Mouse (Mus musculus): ENCODE data around the gene Cebpb. TPM values are rescaled to one million over a fixed set of nuclear protein-coding genes. Genes with fewer than 3 reads are reported as not detected.

Gene Cebpb
- polyA plus RNA-seq, 1 experiment from 2014 or later, result 4.2 TPM

GRCm38 (mm10) chr2:167719520-167719919 is 30.8 kb downstream of the Cebpb start:
- Histone ChIP-seq H3K27me3 (ENCODE audit: insufficient read depth, poor library complexity, severe bottlenecking) (peaks cover 35% of the 10 kb centered on the region), H3K4me3 (no peak overlapping the region), H3K9me3 (no peaks in the 10 kb centered on the region), H3K36me3 (no peaks in the 10 kb centered on the region), H3K27ac (no peak overlapping the region), H3K4me1 (peaks cover 11% of the 10 kb centered on the region)
- no peak for DNase-seq (ENCODE audit: low spot score)
- 73% methylated on average over 4 of the region's 4 CpGs for WGBS

- no peaks in the 10 kb centered on the region for H3K9me3 ChIP-seq
- DNase-seq (ENCODE audit: low spot score), result no peak
- H3K36me3 ChIP-seq, result no peaks in the 10 kb centered on the region
- H3K27me3 ChIP-seq (ENCODE audit: insufficient read depth, poor library complexity, severe bottlenecking), result peaks cover 46% of the 10 kb centered on the region
- no peak overlapping the region for H3K4me3 ChIP-seq
- peaks cover 6% of the 10 kb centered on the region; the same call in 1 of the 2 replicates for H3K4me1 ChIP-seq
- 0 out of 2 replicates have a peak overlapping the region, but pooled peaks have one; percentile 26 for H3K27ac ChIP-seq
- 73% methylated on average over 11 of the region's 11 CpGs for WGBS
Measured at GRCm38 (mm10) chr2:167721159-167721882, 32.6 kb downstream of the Cebpb start.

- no peaks in the 10 kb centered on the region for H3K9me3 ChIP-seq
- no peak overlapping the region for H3K27ac ChIP-seq
- peaks cover 56% of the 10 kb centered on the region for H3K27me3 ChIP-seq (ENCODE audit: insufficient read depth, poor library complexity, severe bottlenecking)
- DNase-seq (ENCODE audit: low spot score), result no peak
- H3K4me1 ChIP-seq, result peaks cover 6% of the 10 kb centered on the region; the same call in 1 of the 2 replicates
- H3K36me3 ChIP-seq, result no peaks in the 10 kb centered on the region
- WGBS, result 67% methylated on average over 6 of the region's 6 CpGs
- no peak overlapping the region for H3K4me3 ChIP-seq
Measured at GRCm38 (mm10) chr2:167722538-167722937, 33.8 kb downstream of the Cebpb start.

DNA sequence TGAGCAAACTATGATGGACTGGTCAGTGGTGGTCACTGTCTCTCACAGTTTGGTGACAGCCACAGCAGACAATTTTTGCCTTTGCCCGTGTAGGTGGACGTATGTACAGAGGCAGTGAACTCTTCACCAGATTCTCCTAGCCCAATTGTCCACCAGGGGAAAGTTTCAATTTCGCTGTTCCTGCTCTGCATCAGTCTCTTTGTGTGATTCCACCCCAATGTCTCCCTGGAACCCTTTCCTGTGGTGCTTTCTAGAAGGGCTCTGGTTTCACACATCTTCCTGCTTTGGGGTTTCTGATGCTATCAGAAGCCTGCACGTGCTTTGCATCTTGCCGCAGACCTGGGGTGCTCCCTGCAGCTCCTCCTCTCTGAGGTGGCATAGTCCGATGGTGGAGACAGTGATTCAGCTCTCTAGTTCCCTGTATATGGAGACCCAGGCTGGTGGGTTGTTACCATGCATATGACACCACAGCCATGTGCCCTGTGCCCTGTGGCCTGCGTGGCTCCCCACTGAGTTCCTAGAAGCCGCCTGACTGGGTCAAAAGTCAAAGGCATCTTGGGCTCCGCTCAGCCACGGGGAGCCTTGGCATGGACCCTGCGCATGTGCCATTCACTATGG is 35.0 kb downstream of the Cebpb start:
- no peaks in the 10 kb centered on the region for H3K9me3 ChIP-seq
- WGBS, result 81% methylated on average over 11 of the region's 11 CpGs
- peaks cover 6% of the 10 kb centered on the region; the same call in 1 of the 2 replicates for H3K4me1 ChIP-seq
- H3K27me3 ChIP-seq (ENCODE audit: insufficient read depth, poor library complexity, severe bottlenecking), result peaks cover 67% of the 10 kb centered on the region
- no peak for DNase-seq (ENCODE audit: low spot score)
- H3K36me3 ChIP-seq, result no peaks in the 10 kb centered on the region
- H3K27ac ChIP-seq, result 0 out of 2 replicates have a peak overlapping the region, but pooled peaks have one; percentile 32
- no peak overlapping the region for H3K4me3 ChIP-seq

DNA sequence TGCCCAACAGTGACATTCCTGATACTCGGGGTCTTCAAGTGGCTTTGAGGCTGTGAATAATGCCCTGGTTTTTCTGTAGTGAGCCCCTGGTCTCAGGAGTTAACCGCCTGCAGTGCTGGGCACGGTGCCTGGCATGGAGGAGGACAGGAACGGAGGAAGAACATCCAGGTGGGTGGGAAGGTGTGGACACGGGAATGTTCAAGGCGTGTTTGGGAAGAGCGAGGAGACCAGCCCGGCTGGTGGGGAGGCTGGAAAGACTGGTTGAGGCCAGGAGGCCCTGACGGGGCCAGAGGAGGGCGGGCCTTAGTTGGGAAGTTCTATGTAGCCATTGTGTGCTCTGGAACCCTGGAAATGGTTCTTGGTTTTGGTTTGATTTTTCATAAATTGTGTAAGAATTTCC is 37.2 kb downstream of the Cebpb start:
- peaks cover 7% of the 10 kb centered on the region for H3K4me1 ChIP-seq
- H3K9me3 ChIP-seq, result no peaks in the 10 kb centered on the region
- DNase-seq (ENCODE audit: low spot score), result no peak
- 89% methylated on average over 10 of the region's 10 CpGs for WGBS
- H3K27me3 ChIP-seq (ENCODE audit: insufficient read depth, poor library complexity, severe bottlenecking), result peaks cover 71% of the 10 kb centered on the region
- H3K4me3 ChIP-seq, result no peak overlapping the region
- no peak overlapping the region for H3K27ac ChIP-seq
- no peaks in the 10 kb centered on the region for H3K36me3 ChIP-seq

DNA sequence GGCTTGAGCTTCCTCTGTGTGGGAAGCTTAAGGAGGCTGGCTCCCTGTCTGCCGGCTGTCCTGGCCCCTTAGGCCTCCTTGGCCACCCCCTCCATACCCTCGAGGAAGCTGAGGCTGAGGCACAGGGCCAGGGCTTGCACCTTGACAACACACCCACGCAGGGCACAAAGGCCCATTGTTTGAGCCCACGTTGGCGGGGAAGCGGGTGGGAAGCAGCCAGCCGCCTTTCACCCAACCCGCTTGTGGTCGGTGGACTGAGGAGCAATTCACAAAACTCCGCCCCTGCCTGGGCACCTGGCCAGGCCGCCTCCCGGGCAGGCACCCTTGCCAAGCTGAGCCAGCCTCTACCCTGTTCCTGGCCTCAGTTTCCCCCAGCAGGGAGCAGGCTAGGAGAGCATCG is 38.4 kb downstream of the Cebpb start:
- Histone ChIP-seq H3K36me3 (no peaks in the 10 kb centered on the region), H3K9me3 (no peaks in the 10 kb centered on the region), H3K27me3 (ENCODE audit: insufficient read depth, poor library complexity, severe bottlenecking) (peaks cover 74% of the 10 kb centered on the region), H3K4me1 (peaks cover 4% of the 10 kb centered on the region; the same call in 1 of the 2 replicates), H3K4me3 (no peak overlapping the region), H3K27ac (no peak overlapping the region)
- WGBS, result 65% methylated on average over 13 of the region's 13 CpGs
- no peak for DNase-seq (ENCODE audit: low spot score)

- H3K27ac ChIP-seq, result no peak overlapping the region
- H3K36me3 ChIP-seq, result no peaks in the 10 kb centered on the region
- no peak for DNase-seq (ENCODE audit: low spot score)
- H3K4me1 ChIP-seq, result peaks cover 13% of the 10 kb centered on the region; the same call in 1 of the 2 replicates
- 76% methylated on average over 7 of the region's 7 CpGs for WGBS
- H3K9me3 ChIP-seq, result no peaks in the 10 kb centered on the region
- no peak overlapping the region for H3K4me3 ChIP-seq
- H3K27me3 ChIP-seq (ENCODE audit: insufficient read depth, poor library complexity, severe bottlenecking), result peaks cover 66% of the 10 kb centered on the region
Measured at GRCm38 (mm10) chr2:167730036-167730435, 41.3 kb downstream of the Cebpb start.

GRCm38 (mm10) chr2:167731149-167731548 is 42.4 kb downstream of the Cebpb start:
- Histone ChIP-seq H3K27me3 (ENCODE audit: insufficient read depth, poor library complexity, severe bottlenecking) (peaks cover 58% of the 10 kb centered on the region), H3K4me1 (peaks cover 13% of the 10 kb centered on the region; the same call in 1 of the 2 replicates), H3K36me3 (no peaks in the 10 kb centered on the region), H3K27ac (no peak overlapping the region), H3K4me3 (no peak overlapping the region), H3K9me3 (no peaks in the 10 kb centered on the region)
- WGBS, result 60% methylated on average over 13 of the region's 13 CpGs
- DNase-seq (ENCODE audit: low spot score), result no peak

GRCm38 (mm10) chr2:167734861-167735260 is 46.1 kb downstream of the Cebpb start:
- Histone ChIP-seq H3K27me3 (ENCODE audit: insufficient read depth, poor library complexity, severe bottlenecking) (peaks cover 33% of the 10 kb centered on the region), H3K4me3 (no peak overlapping the region), H3K36me3 (no peaks in the 10 kb centered on the region), H3K9me3 (no peaks in the 10 kb centered on the region), H3K4me1 (peaks cover 26% of the 10 kb centered on the region), H3K27ac (no peak overlapping the region)
- DNase-seq (ENCODE audit: low spot score), result no peak
- 62% methylated on average over 10 of the region's 10 CpGs for WGBS

DNA sequence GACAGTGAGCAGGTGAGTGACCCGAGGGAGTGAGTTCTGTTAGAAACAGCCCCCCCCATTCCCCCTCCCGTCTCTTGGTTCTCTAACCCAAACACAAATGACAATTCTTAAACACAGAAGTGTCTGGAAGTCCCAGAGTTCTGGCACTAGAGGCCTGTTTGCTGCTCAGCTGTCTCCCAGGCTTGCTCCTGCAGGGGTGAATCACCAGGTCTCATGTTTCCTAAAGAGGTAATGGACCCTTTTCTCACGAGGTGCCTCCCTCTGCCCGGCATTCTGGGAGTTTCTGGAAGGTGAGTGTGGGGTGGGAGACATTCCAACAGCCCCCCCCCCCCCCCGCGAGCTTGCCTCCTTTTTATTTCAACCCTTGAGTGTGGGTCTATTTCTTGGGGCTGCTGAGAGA is 50.3 kb downstream of the Cebpb start:
- no peak for DNase-seq (ENCODE audit: low spot score)
- H3K4me1 ChIP-seq, result peaks cover 40% of the 10 kb centered on the region
- 49% methylated on average over 6 of the region's 6 CpGs for WGBS

More for the DNA sequence above, 50.3 kb downstream of the Cebpb start:
- Histone ChIP-seq H3K27ac (no peak overlapping the region; the same call in 1 of the 2 replicates), H3K9me3 (no peaks in the 10 kb centered on the region), H3K27me3 (ENCODE audit: insufficient read depth, poor library complexity, severe bottlenecking) (0 out of 2 replicates have a peak, but pooled peaks cover 2% of the 10 kb centered on the region), H3K36me3 (no peaks in the 10 kb centered on the region), H3K4me3 (no peak overlapping the region)

Small RNAs within 50 kb of the gene (microRNA-seq; reads per million reads assigned to microRNA genes)
- gene Gm22355, result not detected

Other genes with a start within 250 kb of the Cebpb start
- 71.2 and 90.0 TPM in 2 replicates for gene Rnf114, start 196.3 kb upstream of the Cebpb start, polyA plus RNA-seq (2016; fragmentation: Nextera tagmentation; extraction: Ambion mirVana)
- gene Spata2, start 196.0 kb upstream of the Cebpb start, polyA plus RNA-seq (2016; fragmentation: Nextera tagmentation; extraction: Ambion mirVana), result 16.5 and 17.4 TPM in 2 replicates
- gene Snai1, start 150.7 kb upstream of the Cebpb start, polyA plus RNA-seq (2016; fragmentation: Nextera tagmentation; extraction: Ambion mirVana), result 21.8 and 42.2 TPM in 2 replicates
- 312 and 332 TPM in 2 replicates for gene Ube2v1, start 56.8 kb upstream of the Cebpb start, polyA plus RNA-seq (2016; fragmentation: Nextera tagmentation; extraction: Ambion mirVana)
- gene Gm20431, start 27.4 kb upstream of the Cebpb start, polyA plus RNA-seq (2016; fragmentation: Nextera tagmentation; extraction: Ambion mirVana), result 0.36 and 3.9 TPM in 2 replicates
- 47.7 and 53.8 TPM in 2 replicates for gene Tmem189, start 907 bp downstream of the Cebpb start, polyA plus RNA-seq (2016; fragmentation: Nextera tagmentation; extraction: Ambion mirVana)
- 45.3 and 58.3 TPM in 2 replicates for gene Ptpn1, start 243.1 kb downstream of the Cebpb start, polyA plus RNA-seq (2016; fragmentation: Nextera tagmentation; extraction: Ambion mirVana)